Mouse (Mus musculus) adrenal gland, adult 18-20 months (tissue): ENCODE results near the gene Lig1. TPM values are rescaled to one million over a fixed set of nuclear protein-coding genes. Genes with fewer than 3 reads are reported as not detected.
"Not testable (repeated sequence)": the region's sequence is repeated elsewhere in the genome, so short reads cannot be mapped to it uniquely, and the experiment has no call there.

Experiments
- DNase-seq, 2 experiments: peaks; one replicate each; pipeline ENCODE4 v3.0.0; 2021 to 2022; ENCODE audit warnings: low spot score in 2 of 2
- long read RNA-seq, 2 experiments: library from polyadenylated mRNA; stranded (forward); transcript quantifications; one replicate each; pipeline ENCODE4 v2.0.0; 2021
- total RNA-seq, 2 experiments: library from RNA; stranded (reverse); gene quantifications; 1 replicate in 1 of 2; 2 replicates in 1 of 2; pipeline ENCODE4 v1.2.3; 2021

Gene Lig1
- total RNA-seq: 1 to 10 TPM; 6.6 to 9.8 TPM
- long read RNA-seq, experiment 1, partial matches to known transcripts: 1 of 2 reads
- long read RNA-seq, experiment 1, other reads (novel, unspliced or antisense): 1 of 2 reads
- long read RNA-seq, experiment 2, partial matches to known transcripts: 9 of 13 reads
- long read RNA-seq, experiment 2, other reads (novel, unspliced or antisense): 4 of 13 reads

DNA sequence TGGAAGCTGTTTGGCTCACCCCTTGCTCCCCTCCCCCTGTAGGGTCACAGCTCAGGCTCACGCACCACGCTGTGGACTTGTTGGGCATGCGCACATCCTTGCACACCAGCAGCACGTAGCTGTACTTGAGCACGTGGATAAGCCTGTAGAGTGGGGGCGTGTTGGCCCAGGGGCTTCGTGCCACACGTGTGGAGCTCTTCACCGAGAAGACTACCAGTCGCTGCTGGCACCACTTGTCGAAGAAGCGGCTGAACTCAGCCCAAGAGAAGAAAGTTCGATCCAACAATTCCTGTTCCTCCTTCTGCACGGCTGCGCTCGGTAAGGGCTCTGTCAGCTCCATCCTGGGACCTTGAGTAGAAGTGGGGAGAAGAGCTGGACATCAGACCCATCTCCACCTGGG is at the start of gene Lig1:
TSS of gene Lig1 (plus strand) at position 203 of the 400 bp plus-strand sequence.
- no peak for DNase-seq

DNA sequence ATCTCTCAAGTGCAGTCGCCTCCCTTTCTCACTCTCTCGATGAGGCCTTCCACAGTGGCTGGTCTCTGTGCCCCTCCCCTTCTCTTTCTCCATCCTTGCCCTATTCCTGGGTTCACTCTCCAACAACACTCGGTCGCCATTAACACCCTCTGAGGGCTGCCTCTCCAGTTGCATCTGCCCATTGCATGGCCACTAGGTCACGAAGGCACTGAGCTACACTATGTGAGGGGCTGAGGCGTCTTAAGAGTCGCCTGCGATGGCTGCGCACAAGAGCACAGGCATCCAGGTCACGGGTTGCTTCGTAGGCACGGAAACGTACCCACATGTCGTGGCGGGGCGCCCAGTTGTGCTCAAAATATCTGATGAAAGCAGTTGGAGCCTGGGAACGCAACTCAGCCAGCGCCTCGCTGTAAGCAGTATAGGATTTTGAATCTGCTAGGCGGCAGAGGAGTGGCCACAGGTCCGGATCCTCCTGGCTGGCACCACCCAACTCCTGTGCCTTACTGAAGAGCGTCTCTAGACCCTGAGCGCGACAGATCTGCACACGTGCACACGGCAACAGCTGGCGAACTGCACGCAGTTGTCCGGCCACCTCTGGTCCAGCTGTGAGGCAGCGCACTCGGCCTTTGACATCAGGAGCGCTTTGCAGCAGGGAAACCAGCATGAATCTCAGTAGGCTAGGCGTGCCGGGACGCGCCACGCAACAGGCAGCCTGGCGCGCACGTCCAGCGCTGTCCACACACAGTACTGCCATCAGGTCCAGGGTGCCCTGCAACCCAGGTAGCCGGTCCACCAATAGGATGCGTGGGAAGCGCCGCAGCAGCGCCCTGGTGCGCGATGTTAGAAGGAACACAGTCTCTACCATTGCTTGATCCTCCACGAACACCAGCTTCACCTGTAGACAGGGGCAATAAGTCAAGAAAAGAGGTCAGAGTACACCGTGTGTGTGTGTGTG is 16.1 kb upstream of the Lig1 start:
- DNase-seq: no peak

DNA sequence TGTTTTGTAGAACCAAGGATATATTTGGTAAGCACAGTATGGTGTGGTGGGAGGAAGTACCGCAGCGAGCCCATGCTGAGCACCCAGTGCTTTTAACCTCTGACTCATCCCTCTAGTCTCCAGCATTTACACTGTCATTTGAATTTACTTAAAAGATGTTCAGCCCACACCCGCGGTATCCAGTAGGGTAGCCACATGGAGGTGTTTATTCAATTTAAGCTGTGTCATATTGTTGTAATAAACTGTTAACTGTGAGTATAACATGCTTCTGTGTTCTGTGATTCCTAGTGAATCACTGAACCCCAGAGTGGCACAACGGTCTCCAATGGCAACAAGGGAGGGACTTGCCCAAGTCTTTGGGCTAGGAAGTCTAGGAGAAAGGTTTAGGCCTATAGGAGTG is 13.2 kb upstream of the Lig1 start:
- no peak for DNase-seq

DNA sequence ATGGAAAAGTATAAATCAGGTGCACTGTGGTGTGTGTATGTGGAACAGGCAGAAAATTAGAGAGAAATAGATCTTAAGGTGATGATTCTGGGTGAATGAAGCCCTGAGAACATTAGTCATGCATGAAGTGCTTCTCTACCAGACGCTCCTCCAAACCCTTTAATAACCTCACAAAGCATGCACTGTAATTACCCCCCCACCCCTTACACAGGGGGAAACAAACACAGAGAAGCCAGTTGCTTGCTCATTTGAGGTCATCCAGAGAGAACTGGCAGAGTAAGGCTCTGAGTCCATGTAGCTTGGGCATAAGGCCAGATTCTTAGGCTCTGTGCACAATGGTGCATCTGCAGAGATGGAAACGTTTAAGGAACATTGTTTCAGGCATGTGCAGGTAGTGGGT is 12.7 kb upstream of the Lig1 start:
- no peak for DNase-seq

DNA sequence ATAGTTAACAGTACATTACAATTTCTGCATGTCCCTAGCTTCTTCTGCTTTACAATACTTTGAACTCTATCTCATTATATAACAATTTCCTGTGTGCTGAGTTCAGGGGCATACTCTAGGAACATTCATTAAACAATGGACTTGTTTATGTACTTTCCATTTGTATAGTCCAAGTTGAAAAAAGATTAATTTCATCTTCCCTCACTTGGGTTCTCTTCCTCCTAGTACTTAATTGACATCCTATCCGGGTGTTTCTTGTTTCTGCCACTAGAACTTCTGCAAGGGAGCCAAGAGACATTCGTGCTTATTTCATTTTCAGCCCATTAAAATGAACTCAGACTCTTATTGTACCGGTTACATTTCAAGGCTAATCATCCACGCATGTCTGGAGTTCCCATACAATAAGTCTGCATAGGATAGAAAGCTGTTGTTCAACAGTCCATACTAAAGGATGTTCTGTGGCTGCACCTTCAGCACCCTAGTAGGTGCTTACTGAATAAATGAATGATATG is 8.3 kb upstream of the Lig1 start:
- no peak for DNase-seq

DNA sequence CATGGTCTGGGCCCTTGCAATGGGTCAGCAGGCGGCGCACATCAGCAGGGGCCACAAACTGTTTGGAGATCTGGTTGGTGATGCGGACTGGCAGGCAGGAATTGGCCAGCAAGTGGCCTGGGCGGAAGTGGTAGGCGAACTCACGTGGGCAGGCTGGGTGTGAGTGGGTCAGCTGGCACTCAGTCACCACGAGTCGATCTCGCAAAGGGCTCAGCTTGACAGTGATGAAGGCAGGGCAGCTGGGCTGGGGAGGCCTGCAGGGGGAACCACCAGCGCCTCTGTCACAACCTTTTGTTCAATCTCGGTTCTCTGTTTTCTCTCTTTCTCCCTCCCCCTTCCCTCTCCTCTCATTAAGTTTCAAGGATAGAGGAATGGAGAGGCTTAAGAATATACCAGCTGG is 7.7 kb upstream of the Lig1 start:
- DNase-seq: no peak

DNA sequence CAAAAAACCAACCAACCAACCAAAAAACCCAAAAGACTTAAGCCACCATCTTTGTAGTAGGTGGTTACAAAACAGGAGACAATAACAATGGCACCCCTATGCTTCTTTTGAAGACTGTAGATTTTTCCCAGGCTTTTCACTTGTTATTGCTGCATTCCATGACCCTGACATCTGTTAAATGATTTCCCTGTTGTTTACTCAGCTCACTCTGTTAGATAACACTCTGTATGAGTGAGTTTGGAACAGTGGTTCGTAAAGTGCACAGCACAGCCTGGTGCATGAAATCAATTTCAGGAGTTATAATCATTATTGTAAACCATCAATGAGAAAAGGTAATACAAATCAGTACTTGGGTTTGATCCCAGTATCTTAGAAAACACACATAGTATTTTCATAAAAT is 5.4 kb upstream of the Lig1 start:
- no peak for DNase-seq

DNA sequence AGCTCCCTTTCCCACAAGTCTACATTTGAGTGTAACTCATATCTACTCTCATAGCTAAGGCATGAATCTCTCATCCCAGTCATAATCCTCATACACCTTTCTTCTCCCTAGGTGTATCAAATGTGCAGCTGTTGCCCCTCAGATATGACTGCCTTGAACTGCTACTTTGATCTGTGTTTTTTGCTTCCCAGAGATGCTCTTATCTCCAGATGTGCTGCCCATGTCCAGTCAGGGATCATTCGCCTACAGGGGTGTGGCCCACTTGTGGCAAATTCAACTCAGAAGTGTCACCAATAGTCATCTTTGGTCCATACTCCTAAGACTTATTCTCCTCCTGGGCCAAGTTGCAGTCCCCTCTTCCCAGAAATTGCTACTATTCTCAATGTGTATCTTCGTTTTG is 750 bp downstream of the Lig1 start:
- no peak for DNase-seq

DNA sequence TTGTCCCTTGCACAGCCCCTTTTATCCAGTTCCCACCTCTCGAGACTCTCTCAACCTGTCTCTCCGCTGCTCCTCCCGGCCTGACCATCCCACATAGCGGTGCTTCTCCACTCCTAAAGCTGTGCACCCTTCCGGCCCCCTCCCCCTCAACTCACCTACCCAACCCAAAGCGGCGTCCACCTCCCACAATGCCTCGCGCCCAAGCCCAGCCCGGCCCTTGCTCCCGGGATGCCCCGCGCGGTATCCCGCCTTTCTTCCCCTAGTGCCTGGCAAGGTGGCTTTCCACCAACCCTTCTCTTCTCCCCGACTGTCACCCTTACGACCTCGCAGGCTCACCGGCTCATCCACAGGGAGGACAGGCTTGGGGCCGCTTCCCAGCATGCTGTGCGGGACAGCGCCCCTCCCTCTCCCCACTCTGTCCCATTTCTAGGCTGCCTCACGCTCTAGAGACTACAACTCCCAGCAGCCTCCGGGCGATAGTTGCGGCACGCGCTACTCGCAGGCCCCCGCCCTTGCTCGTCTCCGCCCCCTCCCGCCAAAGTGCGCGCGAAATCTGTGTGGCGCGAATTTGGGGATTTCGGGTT is 1.3 kb downstream of the Lig1 start, which contains the start of gene Zswim9:
TSS of gene Zswim9 (minus strand) at position 414 of the 584 bp plus-strand sequence.
- DNase-seq: peak; percentile 86 to 89

DNA sequence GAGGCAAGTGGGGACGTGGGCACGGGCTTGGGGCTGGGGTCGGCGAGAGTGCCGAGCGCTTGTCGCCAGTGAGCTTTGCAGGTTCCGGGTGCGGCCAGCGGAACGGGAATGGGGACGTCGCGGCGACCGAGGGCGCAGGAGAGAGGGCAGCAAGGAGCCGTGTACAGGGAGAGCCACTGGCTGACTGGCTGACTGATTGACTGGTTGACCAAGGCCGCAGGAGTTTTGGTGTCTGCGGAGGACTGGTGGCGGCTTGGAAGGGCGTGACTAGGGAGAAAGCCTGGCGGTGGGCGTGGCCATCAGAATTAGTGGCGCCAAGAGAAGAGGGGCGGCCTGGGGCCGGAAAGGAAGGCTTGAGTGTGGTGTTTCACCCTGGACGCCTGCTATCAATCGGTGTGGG is 1.9 kb downstream of the Lig1 start:
- DNase-seq: not testable (repeated sequence)

DNA sequence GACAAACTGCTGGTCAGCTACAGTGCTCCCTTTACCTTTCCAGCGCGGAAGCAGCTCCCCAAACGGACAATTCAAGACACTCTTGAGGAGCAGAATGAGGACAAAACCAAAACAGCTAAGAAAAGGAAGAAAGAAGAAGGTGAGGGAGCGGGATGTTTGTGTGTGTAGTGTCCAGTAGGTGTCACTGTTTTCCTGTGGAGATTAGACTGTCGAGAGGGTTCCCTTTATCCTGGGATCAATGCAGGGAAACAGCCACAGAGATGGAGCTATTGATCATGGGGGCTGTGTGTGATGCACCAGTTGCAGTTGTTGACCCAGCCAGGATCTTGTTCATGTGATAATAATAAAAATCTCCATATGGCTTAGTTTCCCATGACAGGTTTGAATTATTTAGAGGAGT is 11.5 kb downstream of the Lig1 start:
- no peak for DNase-seq

DNA sequence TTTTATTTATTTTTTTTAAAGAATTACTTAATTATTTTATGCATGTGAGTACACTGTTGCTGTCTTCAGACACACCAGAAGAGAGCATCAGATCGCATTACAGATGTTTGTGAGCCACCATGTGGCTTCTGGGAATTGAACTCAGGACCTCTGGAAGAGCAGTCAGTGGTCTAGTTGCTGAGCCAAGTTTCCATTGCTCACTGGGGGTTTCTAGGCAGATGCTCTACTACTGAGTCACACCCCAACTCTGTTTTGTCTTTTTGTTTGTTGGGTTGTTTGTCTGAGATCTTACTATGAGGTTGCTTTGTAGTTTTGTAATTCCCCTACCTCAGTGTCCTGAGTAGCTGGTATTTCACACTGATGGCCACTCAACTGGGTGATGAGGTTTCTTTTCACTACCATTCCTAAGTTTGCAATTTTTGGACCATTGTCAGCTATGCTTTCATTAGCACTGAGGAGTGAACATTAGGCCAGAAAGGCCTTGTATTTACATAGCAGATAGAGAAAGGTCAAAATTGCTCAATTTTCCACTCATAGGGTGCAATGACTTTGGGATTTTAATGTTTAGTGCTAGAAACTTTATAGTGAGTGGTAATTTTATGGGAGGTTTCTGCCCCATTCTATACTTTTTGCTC is 13.1 kb downstream of the Lig1 start:
- DNase-seq: no peak

DNA sequence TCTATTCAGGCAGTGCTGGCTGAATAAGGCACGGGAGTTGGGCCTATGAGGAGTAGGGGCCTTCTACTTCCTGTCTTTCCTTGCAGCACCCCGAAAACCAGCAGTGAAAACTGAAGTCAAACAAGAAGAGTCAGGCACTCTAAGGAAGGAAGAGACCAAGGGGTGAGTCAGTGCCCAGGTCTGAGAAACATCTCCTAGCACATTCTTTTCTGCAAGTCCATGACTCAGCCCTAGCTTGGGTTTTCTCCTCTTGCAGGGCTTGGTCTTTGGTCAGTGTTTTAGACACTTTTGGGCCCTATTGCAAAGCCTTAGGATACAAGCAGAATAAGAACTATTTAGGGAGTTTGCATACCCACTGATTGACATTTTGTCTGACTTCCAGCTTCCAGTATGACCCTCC is 14.3 kb downstream of the Lig1 start:
- DNase-seq: no peak

DNA sequence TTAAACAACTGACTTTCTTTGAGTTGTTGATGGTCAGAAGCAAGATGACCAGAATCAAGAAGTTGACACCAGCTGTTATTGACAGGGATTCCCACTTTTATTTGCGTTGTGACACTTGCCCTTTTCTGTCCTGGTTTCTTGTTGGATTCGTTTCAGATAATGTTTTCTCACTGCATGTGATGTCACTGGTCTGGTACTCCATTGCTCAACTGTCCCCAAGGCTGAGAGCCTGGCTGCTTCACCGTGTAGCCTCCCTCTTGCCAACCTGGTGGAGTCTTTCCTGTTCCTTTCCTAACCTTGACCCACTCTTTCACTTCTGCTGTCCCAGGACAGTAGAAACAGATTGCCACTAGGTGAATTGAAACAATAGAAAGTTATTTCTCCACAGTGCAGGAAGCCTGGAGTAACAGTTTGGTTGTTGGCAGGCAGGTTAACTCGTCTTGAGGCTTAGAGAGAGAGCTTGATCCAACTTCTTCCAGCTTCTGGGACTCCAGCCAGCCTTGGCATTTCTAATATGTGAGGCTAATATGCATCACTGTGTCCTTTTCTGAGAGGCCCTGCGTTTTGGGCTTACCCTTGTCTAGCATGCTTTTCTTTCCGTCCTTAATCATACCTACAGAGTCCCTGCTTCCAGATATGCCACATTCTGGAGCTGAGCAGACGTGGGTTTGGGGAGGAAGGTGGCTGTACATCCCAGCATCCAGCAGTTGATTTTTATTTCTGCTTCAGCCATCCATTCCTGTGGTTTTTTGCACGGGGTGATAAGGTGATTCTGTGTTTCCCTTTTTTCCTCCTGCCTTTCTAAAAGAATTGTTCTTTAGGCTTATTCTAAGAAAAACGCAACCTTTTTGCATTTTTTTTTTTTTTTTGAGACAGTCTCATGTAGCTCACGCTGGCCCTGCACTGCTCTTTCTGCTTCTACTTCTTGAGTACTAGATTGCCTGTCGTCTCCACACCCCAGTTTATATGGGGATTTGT is 17.1 kb downstream of the Lig1 start:
- peak; percentile 26 to 29 for DNase-seq

DNA sequence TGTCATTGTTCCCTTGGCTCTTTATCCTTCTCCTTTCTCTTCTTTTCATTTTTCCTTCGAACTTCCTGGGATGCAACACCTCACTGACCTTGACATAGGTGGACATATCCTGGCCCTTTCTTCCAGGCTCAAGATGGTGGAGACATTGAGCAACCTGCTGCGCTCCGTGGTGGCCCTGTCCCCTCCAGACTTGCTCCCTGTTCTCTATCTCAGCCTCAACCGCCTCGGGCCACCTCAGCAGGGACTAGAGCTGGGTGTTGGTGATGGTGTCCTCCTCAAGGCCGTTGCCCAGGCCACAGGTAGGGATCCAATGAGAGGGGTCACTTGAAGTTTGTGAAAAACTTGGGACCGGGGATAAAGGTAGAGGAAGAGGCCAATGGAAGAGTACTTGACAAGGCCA is 18.2 kb downstream of the Lig1 start:
- DNase-seq: no peak

DNA sequence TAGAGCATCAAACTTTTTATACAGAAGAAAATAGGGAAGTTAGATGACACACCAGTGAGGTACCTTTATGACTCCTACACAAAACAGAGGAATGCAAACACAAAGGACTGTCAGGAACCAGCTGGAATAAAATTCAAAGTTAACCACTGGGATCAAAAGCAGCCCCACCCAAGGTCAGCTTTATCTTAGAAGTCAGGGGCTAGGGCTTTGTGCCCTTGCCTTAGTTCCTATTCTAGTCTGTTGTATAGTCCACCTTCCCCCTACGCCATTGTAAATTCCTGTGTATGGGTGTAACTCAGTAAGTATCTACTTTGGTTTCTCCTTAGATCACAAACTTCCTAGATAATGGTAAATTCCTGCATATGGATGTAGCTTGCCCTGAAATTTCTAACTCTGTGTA is 20.6 kb downstream of the Lig1 start:
- DNase-seq: no peak

DNA sequence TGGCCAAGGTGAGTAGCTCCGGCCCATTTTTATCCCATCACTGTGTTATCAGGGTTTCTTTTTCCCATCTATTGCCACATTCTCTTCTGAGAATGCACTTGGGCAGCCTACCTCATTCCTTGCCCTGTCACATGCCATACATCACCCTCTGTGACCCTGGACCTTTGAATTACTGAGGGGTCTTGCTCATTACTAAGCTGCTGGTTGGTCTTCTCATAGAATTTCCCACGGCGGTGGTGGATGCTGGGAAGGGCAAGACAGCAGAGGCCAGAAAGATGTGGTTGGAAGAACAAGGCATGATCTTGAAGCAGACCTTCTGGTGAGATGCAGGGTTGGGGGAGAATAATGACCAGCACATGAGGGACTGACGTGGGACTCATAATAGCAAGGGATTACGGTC is 21.7 kb downstream of the Lig1 start:
- DNase-seq: no peak

DNA sequence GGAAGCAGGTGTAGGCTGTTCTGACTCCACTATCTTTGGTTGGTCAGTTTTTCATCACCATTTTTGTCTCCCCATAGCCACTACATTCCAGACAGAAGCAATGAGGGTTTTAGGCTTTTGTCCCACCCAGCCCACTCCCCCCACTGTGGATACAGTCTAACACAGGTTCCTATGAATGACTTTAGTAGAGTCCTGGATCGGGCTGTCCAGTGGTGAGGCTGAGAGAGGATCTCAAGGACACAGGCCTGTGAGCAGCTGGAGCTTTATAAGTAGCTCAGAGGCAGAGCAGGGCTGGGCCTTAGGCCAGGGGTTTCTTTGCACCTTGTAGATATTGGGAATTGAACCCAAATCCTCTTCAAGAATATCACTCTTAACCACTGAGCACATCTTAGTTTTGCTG is 24.6 kb downstream of the Lig1 start:
- no peak for DNase-seq

DNA sequence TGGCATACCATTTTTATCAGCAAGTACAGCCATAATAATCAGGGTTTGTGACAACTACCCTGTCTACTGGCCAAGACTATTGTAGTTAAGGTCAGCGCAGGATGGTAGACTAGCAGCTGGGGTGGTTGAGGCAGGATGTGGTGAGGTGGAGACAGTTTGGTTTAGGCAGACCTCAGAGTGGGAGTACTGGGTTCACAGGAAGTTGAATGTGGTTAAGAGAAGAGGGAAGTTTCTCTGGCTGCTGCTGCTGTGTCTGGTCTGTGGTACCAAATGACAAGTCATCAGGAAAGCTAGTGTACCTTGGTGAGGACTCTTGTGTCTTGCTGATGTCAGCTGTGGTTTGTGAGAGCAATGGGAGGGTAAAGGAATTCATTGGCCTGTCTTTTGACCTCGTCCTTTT is 25.7 kb downstream of the Lig1 start:
- no peak for DNase-seq

DNA sequence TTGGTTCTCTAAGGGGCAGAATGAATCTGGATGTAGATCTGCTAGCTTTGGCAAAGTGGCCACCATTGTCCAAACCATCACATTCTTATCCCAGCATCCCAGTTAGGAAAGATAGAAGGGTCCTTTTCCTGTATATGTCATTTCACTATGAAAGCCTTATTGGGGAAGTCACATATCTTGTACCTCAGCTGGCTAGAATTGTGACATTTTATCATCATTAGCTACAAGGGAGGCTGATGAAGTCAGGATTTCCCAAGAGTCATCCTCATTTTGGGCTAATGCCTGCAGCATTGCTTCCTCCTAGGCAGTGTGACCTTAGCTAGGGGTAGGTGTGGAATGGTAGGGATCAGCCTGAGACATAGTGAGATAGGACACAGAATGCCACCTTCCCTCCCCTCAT is 26.3 kb downstream of the Lig1 start:
- DNase-seq: no peak
